Comparison of ENCODE assay signal across 26 mouse cellular contexts in genomic region chr4:116942695-116943094, GRCm38 (mm10). TPM values are rescaled to one million over a fixed set of nuclear protein-coding genes. Genes with fewer than 3 reads are reported as not detected.
A peak's percentile ranks its signal among the peaks of the same experiment; 100 is the strongest.
DNase-seq lines count a peak whose midpoint lies in the region; ATAC-seq lines count a peak whose summit lies in the region.
"Had no signal": no experiment of that assay in that cellular context is flagged by ENCODE, and none has a peak within 500 bp of the region (broad histone marks: within the 10 kb centered on the region; RNA-seq: fewer than 3 reads in every experiment).

No protein-coding gene starts in this region.

- no peaks in the 10 kb centered on the region for H3K27me3 ChIP-seq in hindbrain, embryonic 11.5 days (ENCODE audit: control insufficient read depth, insufficient read depth, low read length)
- no peaks in the 10 kb centered on the region for H3K27me3 ChIP-seq in hindbrain, embryonic 16.5 days (replicated peaks; ENCODE audit: control insufficient read depth, insufficient read depth, low read length)
- no peaks in the 10 kb centered on the region for H3K27me3 ChIP-seq in neural tube, embryonic 12.5 days (replicated peaks)
- no peaks in the 10 kb centered on the region for H3K27me3 ChIP-seq in forebrain, embryonic 13.5 days
- H3K27me3 ChIP-seq: embryonic facial prominence, embryonic 13.5 days; lung, embryonic 15.5 days; midbrain, embryonic 13.5 days; stomach, embryonic 15.5 days had no signal

- H3K4me3 ChIP-seq in hindbrain, embryonic 11.5 days (ENCODE audit: low read depth, low read length) = no peak overlapping the region
- no peak overlapping the region for H3K4me3 ChIP-seq in hindbrain, embryonic 16.5 days (ENCODE audit: low read length)
- no peak overlapping the region for H3K4me3 ChIP-seq in neural tube, embryonic 12.5 days
- no peak overlapping the region for H3K4me3 ChIP-seq in forebrain, embryonic 13.5 days
- H3K4me3 ChIP-seq: embryonic facial prominence, embryonic 13.5 days; erythroblast, embryonic 14.5 days; gastrocnemius, adult 2 months; heart, embryonic 10.5 days; left cerebral cortex, adult 2 months; limb, embryonic 10.5 days; liver, embryonic 15.5 days; lung, embryonic 15.5 days; midbrain, embryonic 13.5 days; stomach, embryonic 15.5 days had no signal

- H3K4me1 ChIP-seq in hindbrain, embryonic 11.5 days (replicated peaks; ENCODE audit: control insufficient read depth, insufficient read depth, low read length) = no peaks in the 10 kb centered on the region
- peaks cover 3% of the 10 kb centered on the region for H3K4me1 ChIP-seq in hindbrain, embryonic 16.5 days (ENCODE audit: control insufficient read depth, insufficient read depth, low read depth, low read length)
- peaks cover 21% of the 10 kb centered on the region for H3K4me1 ChIP-seq in neural tube, embryonic 12.5 days
- peaks cover 36% of the 10 kb centered on the region for H3K4me1 ChIP-seq in forebrain, embryonic 13.5 days
- H3K4me1 ChIP-seq: embryonic facial prominence, embryonic 13.5 days; heart, embryonic 10.5 days; limb, embryonic 10.5 days; liver, embryonic 15.5 days; lung, embryonic 15.5 days; stomach, embryonic 15.5 days had no signal

- no peak overlapping the region for H3K9ac ChIP-seq in hindbrain, embryonic 11.5 days (ENCODE audit: low read depth, low read length)
- no peak overlapping the region for H3K9ac ChIP-seq in hindbrain, embryonic 16.5 days (ENCODE audit: low read depth, low read length)
- no peak overlapping the region for H3K9ac ChIP-seq in neural tube, embryonic 12.5 days
- 0 out of 2 replicates have a peak overlapping the region, but pooled peaks have one; percentile 34 for H3K9ac ChIP-seq in forebrain, embryonic 13.5 days
- H3K9ac ChIP-seq: embryonic facial prominence, embryonic 13.5 days; liver, embryonic 15.5 days; lung, embryonic 15.5 days; midbrain, embryonic 13.5 days; stomach, embryonic 15.5 days had no signal

- 0 out of 2 replicates have a peak overlapping the region, but pooled peaks have one; percentile 11 for H3K27ac ChIP-seq in hindbrain, embryonic 11.5 days (ENCODE audit: low read depth, low read length)
- no peak overlapping the region for H3K27ac ChIP-seq in hindbrain, embryonic 16.5 days (ENCODE audit: low read depth, low read length)
- no peak overlapping the region for H3K27ac ChIP-seq in neural tube, embryonic 12.5 days
- peak overlapping the region; percentile 45 for H3K27ac ChIP-seq in forebrain, embryonic 13.5 days
- H3K27ac ChIP-seq: embryonic facial prominence, embryonic 13.5 days; gastrocnemius, adult 2 months; heart, embryonic 10.5 days; left cerebral cortex, adult 2 months; limb, embryonic 10.5 days; liver, embryonic 15.5 days; lung, embryonic 15.5 days; macrophage; midbrain, embryonic 13.5 days; stomach, embryonic 15.5 days had no signal

- H3K9me3 ChIP-seq in hindbrain, embryonic 11.5 days (ENCODE audit: control insufficient read depth, low read length) = no peaks in the 10 kb centered on the region
- H3K9me3 ChIP-seq in hindbrain, embryonic 16.5 days (ENCODE audit: control insufficient read depth, low read length) = no peaks in the 10 kb centered on the region
- H3K9me3 ChIP-seq in neural tube, embryonic 12.5 days = no peaks in the 10 kb centered on the region
- no peaks in the 10 kb centered on the region for H3K9me3 ChIP-seq in forebrain, embryonic 13.5 days (replicated peaks)
- H3K9me3 ChIP-seq: embryonic facial prominence, embryonic 13.5 days; heart, embryonic 10.5 days; limb, embryonic 10.5 days; liver, embryonic 15.5 days; lung, embryonic 15.5 days; midbrain, embryonic 13.5 days; stomach, embryonic 15.5 days had no signal

- peak; percentile 6 for DNase-seq in hindbrain, embryonic 11.5 days (ENCODE audit: low spot score)
- no peak for DNase-seq in neural tube, embryonic 10.5 days (ENCODE audit: extremely low spot score, low spot score)
- no peak for DNase-seq in cerebellum, postnatal 4 days (ENCODE audit: low spot score in 2 of 2)
- no peak for DNase-seq in heart, adult 18-20 months
- DNase-seq in cerebellum, adult 8-10 months = no peak
- DNase-seq: adrenal gland, postnatal 10 days; cerebellum, adult 9-10 months; gastrocnemius, adult 2 months; kidney, adult 2 months; kidney, postnatal 10 days; liver; thymus, adult 18-20 months; thymus, postnatal 36 days had no signal

- H3K36me3 ChIP-seq in hindbrain, embryonic 11.5 days (ENCODE audit: control insufficient read depth, insufficient read depth, low read length) = no peaks in the 10 kb centered on the region
- H3K36me3 ChIP-seq in hindbrain, embryonic 16.5 days (ENCODE audit: control insufficient read depth, insufficient read depth, low read length) = no peaks in the 10 kb centered on the region
- no peaks in the 10 kb centered on the region for H3K36me3 ChIP-seq in neural tube, embryonic 12.5 days
- no peaks in the 10 kb centered on the region for H3K36me3 ChIP-seq in forebrain, embryonic 13.5 days (ENCODE audit: poor library complexity, severe bottlenecking)
- H3K36me3 ChIP-seq: embryonic facial prominence, embryonic 13.5 days; heart, embryonic 10.5 days; limb, embryonic 10.5 days; liver, embryonic 15.5 days; lung, embryonic 15.5 days; midbrain, embryonic 13.5 days; stomach, embryonic 15.5 days had no signal

- peak; percentile 38 for ATAC-seq in hindbrain, embryonic 11.5 days (ENCODE audit: low FRiP score)
- no peak for ATAC-seq in hindbrain, embryonic 16.5 days
- ATAC-seq in neural tube, embryonic 12.5 days (ENCODE audit: low FRiP score, low read depth) = 0 out of 2 replicates have a peak, but pooled peaks have one; percentile 44
- peak; percentile 59; the same call in 1 of the 2 replicates for ATAC-seq in forebrain, embryonic 13.5 days
- ATAC-seq: midbrain, embryonic 13.5 days had no signal

- no peak overlapping the region for H3K4me2 ChIP-seq in hindbrain, embryonic 11.5 days (replicated peaks; ENCODE audit: low read depth, low read length)
- H3K4me2 ChIP-seq in hindbrain, embryonic 16.5 days (ENCODE audit: low read length) = no peak overlapping the region
- H3K4me2 ChIP-seq in neural tube, embryonic 12.5 days (replicated peaks) = no peak overlapping the region
- no peak overlapping the region; the same call in 1 of the 2 replicates for H3K4me2 ChIP-seq in forebrain, embryonic 13.5 days
- H3K4me2 ChIP-seq: embryonic facial prominence, embryonic 13.5 days; liver, embryonic 15.5 days; lung, embryonic 15.5 days; midbrain, embryonic 13.5 days; stomach, embryonic 15.5 days had no signal

- WGBS in hindbrain, embryonic 11.5 days = 33% methylated on average over 2 of the region's 2 CpGs
- WGBS in hindbrain, embryonic 16.5 days = 39% methylated on average over 2 of the region's 2 CpGs
- 28% methylated on average over 2 of the region's 2 CpGs for WGBS in neural tube, embryonic 12.5 days
- WGBS in forebrain, embryonic 13.5 days = 35% methylated on average over 2 of the region's 2 CpGs

RNA-seq across cellular contexts. Expression of gene Urod, which starts 51.5 kb away (rescaled TPM):
- polyA plus RNA-seq in hindbrain, embryonic 11.5 days (2014; fragmentation: Nextera tagmentation; extraction: Ambion mirVana) = 97.3 and 110 TPM in 2 replicates
- polyA plus RNA-seq in hindbrain, embryonic 16.5 days (2015; fragmentation: Nextera tagmentation; extraction: Ambion mirVana) = 59.8 and 60.2 TPM in 2 replicates
- 84.7 and 93.0 TPM in 2 replicates for polyA plus RNA-seq in neural tube, embryonic 12.5 days (2016; fragmentation: Nextera tagmentation; extraction: Ambion mirVana)
- 81.6 and 88.2 TPM in 2 replicates for polyA plus RNA-seq in forebrain, embryonic 13.5 days (2015; fragmentation: Nextera tagmentation; extraction: Ambion mirVana)
- total RNA-seq in heart, adult 18-20 months (2021) = 10 to 100 TPM; 82.6 to 93.6 TPM

RNA-seq across cellular contexts. Expression of gene Hectd3, which starts 52.4 kb away (rescaled TPM):
- 7.8 and 12.6 TPM in 2 replicates for polyA plus RNA-seq in hindbrain, embryonic 11.5 days (2014; fragmentation: Nextera tagmentation; extraction: Ambion mirVana)
- polyA plus RNA-seq in hindbrain, embryonic 16.5 days (2015; fragmentation: Nextera tagmentation; extraction: Ambion mirVana) = 22.0 and 23.9 TPM in 2 replicates
- 23.8 and 24.0 TPM in 2 replicates for polyA plus RNA-seq in neural tube, embryonic 12.5 days (2016; fragmentation: Nextera tagmentation; extraction: Ambion mirVana)
- polyA plus RNA-seq in forebrain, embryonic 13.5 days (2015; fragmentation: Nextera tagmentation; extraction: Ambion mirVana) = 17.4 and 17.9 TPM in 2 replicates
- 10 to 100 TPM; 16.8 to 19.8 TPM for total RNA-seq in heart, adult 18-20 months (2021)

Comparison
In these comparisons a context has a peak if more than half of its experiments do, and no peak if none do; other contexts are left out.
1. H3K27ac ChIP-seq: peak in hindbrain, embryonic 11.5 days (single experiment) and forebrain, embryonic 13.5 days (single experiment); none in hindbrain, embryonic 16.5 days (single experiment) and neural tube, embryonic 12.5 days (single experiment).